Mouse (Mus musculus): ENCODE measurements around the gene Tcf7l2. TPM values are rescaled to one million over a fixed set of nuclear protein-coding genes. Genes with fewer than 3 reads are reported as not detected.

Gene Tcf7l2
- total RNA-seq, 2 experiments from 2014 or later, result 12.4 to 13.6 TPM

DNA sequence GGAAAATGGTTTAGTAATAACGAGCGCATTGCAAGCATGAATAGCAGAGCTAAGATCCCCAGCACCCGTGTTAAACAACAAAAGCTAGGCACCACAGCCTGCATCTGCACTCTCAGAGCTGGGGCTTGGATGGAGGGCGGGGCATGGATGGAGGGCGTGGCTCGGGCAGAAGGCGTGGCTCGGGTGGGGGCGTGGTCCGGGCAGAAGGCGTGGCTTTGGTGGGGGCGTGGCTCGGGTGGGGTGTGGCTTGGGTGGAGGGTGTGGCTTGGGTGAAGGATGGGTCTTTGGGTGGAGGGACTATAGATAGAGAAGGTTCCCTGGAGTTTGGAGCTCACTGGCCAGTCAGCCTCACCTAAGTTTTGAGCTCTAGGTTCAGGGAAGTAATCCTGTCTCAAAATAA is 45.8 kb downstream of the Tcf7l2 start:
- DNase-seq (ENCODE audit: low spot score in 2 of 2), result no peak
- intact Hi-C loops (cut with DNase I), result no loop called here

- DNase-seq (ENCODE audit: low spot score in 2 of 2), result peak in 1 of 2 experiments; percentile 35
- intact Hi-C loops (cut with DNase I), result no loop called here
Observed at GRCm38 (mm10) chr19:55788285-55788904, 46.8 kb downstream of the Tcf7l2 start.

GRCm38 (mm10) chr19:55788905-55789295 is 47.3 kb downstream of the Tcf7l2 start:
- intact Hi-C loops (cut with DNase I), result no loop called here
- DNase-seq (ENCODE audit: low spot score in 2 of 2), result no peak

DNA sequence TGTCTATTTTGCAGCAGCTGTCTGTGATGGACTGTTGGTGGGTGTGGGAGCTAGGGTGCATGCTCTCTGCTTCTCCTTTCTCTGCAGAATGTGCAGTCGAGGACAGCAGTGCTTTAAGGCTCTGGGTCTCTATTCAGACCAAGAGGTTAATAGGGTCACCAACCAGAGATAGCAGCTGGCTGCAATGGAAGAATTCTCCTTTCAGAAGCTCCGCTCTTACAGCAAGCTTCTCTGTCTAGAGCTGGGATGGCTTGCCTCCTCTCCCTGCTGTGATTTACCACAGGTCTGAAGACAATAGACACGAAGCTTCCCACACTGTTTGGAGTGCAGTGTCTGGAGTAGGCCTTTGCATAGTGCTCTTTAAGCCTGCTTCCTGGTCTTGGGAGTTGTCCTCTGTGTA is 48.2 kb downstream of the Tcf7l2 start:
- DNase-seq (ENCODE audit: low spot score in 2 of 2), result no peak
- intact Hi-C loops (cut with DNase I), result no loop called here

GRCm38 (mm10) chr19:55791293-55791692 is 49.7 kb downstream of the Tcf7l2 start:
- intact Hi-C loops (cut with DNase I), result no loop called here
- DNase-seq (ENCODE audit: low spot score in 2 of 2), result no peak

- intact Hi-C loops (cut with DNase I), result no loop called here
- no peak for DNase-seq (ENCODE audit: low spot score in 2 of 2)
Observed at GRCm38 (mm10) chr19:55791886-55792285, 50.3 kb downstream of the Tcf7l2 start.

GRCm38 (mm10) chr19:55792571-55792970 is 51.0 kb downstream of the Tcf7l2 start:
- intact Hi-C loops (cut with DNase I), result no loop called here
- DNase-seq (ENCODE audit: low spot score in 2 of 2), result no peak

DNA sequence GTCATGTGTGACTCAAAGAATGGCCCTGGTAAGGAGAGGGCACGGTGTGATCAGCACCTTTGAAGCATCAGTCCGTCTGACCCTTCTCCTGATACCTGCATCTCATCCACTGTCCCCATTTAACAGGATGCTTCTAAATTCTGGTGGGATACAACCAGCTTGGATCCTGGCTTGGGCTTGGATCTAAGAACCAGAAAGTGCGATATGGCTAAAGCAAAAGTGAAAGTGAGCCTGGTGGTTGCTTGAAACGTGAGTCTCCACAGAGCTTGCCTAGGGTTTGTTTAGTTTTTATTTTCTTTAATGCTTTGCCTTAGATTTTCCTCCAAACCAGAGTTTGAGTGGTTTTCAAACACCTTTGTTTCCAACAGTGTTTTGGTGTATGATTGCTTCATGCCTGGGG is 51.4 kb downstream of the Tcf7l2 start:
- no peak for DNase-seq (ENCODE audit: low spot score in 2 of 2)
- intact Hi-C loops (cut with DNase I), result no loop called here

DNA sequence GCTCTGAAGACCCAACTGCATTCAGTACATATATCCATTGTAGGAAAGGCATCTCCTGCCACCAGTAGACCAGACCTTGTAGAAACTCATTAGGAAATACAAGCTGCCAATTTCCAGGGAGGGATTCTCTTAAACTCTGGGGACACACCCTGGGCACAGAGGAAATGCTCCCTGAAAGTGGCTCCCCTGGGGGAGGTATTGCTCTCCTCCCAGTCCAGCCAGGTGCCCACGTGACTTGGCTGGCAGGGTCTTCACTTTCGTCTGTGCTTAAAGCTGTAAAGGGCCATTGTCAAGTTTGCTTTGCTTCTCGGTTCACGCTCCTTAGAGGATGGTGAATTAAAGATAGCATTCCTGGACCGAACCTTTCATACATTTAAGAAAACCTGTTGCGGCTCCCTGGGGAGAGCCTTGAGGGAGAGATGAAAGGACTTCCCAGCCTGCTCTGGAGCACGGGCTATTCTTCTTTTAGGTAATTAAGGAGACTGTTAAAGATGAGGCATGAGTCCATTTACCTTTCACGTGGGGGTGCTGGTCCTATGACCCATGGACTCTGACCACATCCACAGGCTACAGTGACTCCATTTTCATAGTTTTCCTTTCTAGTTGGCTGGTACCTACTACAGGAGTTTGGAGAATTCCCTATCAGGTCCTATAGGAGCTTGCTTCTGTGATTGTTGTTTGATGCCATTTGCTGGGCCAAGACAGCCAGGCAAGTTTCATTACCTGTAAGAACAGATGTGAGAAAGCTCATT is 52.8 kb downstream of the Tcf7l2 start:
- DNase-seq (ENCODE audit: low spot score in 2 of 2), result no peak
- intact Hi-C loops (cut with DNase I), result no loop called here

GRCm38 (mm10) chr19:55794946-55795340 is 53.3 kb downstream of the Tcf7l2 start:
- DNase-seq (ENCODE audit: low spot score in 2 of 2), result no peak
- intact Hi-C loops (cut with DNase I), result no loop called here

DNA sequence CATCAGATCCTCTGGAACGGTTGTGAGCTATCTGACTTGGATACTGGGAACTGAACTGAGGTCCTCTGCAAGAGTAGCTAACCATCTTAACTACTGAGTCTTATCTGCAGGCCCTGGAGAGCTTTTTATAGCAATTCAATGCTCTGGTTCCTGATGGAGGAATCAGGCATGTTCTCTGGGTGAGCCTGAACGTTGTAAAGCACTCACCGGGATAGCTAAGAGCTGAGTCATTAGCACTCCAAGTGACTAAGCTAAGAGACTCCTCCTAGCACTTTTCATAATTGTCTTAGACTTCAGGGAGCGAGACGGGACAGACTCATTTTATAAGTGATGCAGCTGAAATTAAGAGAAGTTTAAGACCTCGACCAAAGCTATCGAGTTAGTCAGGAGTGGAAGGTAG is 53.7 kb downstream of the Tcf7l2 start:
- DNase-seq (ENCODE audit: low spot score in 2 of 2), result no peak
- intact Hi-C loops (cut with DNase I), result no loop called here

- intact Hi-C loops (cut with DNase I), result no loop called here
- no peak for DNase-seq (ENCODE audit: low spot score in 2 of 2)
Observed at GRCm38 (mm10) chr19:55797834-55798233, 56.2 kb downstream of the Tcf7l2 start.

DNA sequence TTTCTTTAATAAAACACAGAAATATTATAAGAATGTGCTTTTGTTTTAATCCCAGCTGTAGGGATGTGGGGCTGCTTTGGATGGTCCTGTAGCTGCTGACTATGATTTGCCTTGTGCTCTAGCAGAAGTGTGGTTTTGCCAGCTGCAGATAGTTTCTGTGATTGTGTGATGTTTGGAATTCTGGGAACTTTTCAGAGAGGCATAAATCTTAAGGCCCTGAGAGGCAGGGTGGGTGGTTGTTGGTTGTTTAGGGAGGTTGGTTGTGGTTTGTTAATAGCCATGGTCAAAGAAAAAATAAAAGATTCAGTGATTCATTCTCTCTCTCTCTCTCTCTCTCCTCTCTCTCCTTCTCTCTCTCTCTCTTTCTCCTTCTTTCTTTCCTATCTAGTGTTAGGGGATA is 57.8 kb downstream of the Tcf7l2 start:
- intact Hi-C loops (cut with DNase I), result no loop called here
- DNase-seq (ENCODE audit: low spot score in 2 of 2), result no peak

GRCm38 (mm10) chr19:55800059-55800458 is 58.4 kb downstream of the Tcf7l2 start:
- DNase-seq (ENCODE audit: low spot score in 2 of 2), result no peak

GRCm38 (mm10) chr19:55803121-55803520 is 61.5 kb downstream of the Tcf7l2 start:
- no peak for DNase-seq (ENCODE audit: low spot score in 2 of 2)
- intact Hi-C loops (cut with DNase I), result no loop called here

More at GRCm38 (mm10) chr19:55800059-55800458, 58.4 kb downstream of the Tcf7l2 start:
- intact Hi-C loops (cut with DNase I), result no loop called here

GRCm38 (mm10) chr19:55803797-55804196 is 62.2 kb downstream of the Tcf7l2 start:
- DNase-seq (ENCODE audit: low spot score in 2 of 2), result no peak
- intact Hi-C loops (cut with DNase I), result no loop called here

- intact Hi-C loops (cut with DNase I), result no loop called here
- no peak for DNase-seq (ENCODE audit: low spot score in 2 of 2)
Observed at GRCm38 (mm10) chr19:55804795-55805194, 63.2 kb downstream of the Tcf7l2 start.

DNA sequence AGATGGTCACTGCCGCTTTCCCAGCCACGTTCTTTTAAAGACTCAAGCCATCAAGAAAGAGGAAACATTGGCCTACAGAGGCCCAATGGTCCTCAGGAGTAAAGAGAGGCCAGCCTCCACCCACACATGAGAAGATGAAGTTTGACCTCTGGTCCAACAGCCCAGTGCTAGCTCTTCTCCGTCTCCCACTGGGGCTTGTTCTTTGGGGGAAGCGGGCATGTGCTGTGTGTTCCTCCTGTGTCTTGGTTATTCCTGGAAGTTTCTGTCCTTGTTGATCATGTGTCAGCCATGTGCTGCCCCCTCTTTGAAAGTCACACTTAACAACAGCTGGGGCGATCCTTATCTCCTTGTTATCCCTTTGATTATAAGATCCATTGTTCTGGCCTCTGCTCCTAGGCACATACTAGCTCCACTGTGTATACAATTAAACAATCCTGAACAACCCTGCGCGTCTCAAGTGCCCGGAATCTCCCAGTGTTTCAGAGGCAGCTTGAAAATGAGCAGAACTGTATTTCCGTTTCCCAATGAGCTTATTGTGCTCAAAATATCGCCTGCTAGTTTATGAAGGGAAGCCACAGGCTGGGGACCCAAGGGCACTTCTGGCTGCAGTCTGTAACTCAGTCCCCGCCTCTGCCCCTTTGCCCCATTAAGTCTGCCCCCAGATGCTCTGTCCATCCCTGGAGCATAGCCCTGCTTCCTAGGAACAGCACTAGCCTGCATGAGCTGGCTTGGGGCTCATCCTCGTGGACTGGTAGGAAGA is 65.0 kb downstream of the Tcf7l2 start:
- intact Hi-C loops (cut with DNase I), result no loop called here
- no peak for DNase-seq (ENCODE audit: low spot score in 2 of 2)

DNA sequence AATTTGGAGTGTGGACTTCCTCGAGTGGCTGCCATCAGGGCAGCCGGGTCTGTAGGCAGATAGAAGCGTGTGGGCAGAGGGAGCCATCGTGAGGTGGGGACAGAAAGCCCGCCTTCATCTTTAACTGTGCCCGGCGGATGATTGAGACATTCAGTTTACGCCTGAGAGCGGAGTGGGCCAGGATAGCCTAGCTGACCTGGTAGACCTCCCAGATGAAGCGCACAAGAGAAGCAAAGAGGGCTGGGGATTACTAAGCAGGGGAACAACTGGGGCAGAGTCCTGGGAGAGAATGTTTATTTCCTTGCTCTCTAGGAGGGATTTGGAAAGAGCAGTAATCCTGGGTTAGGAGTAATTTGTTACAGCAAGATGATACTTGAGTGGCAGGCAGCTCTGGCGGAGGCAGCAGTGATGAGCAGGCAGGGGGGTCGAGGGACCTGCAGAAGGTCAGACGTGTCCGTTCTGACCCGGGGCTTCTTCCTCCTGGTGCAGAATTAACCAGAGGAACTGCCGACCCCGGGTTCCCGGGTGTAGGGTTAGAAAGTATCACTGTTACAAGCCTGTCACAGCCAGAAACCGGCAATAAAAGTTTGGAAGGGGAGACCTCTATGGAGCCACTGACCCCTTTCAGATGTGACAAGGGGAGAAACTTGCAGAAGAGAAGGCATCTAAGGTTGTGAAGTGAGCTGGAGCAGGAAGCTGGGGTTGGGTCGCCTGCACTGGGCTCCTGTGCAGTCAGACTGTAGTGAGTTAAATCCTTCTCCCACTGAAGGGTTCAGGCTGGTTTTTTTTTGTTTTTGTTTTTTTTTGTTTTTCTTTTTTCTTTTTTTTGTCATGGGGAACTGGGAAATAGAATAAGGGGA is 65.8 kb downstream of the Tcf7l2 start:
- DNase-seq (ENCODE audit: low spot score in 2 of 2), result no peak
- intact Hi-C loops (cut with DNase I), result no loop called here

GRCm38 (mm10) chr19:55808304-55808703 is 66.7 kb downstream of the Tcf7l2 start:
- no peak for DNase-seq (ENCODE audit: low spot score in 2 of 2)
- intact Hi-C loops (cut with DNase I), result no loop called here
